8 mouse cellular contexts compared by ENCODE assay signal in the genomic region with DNA sequence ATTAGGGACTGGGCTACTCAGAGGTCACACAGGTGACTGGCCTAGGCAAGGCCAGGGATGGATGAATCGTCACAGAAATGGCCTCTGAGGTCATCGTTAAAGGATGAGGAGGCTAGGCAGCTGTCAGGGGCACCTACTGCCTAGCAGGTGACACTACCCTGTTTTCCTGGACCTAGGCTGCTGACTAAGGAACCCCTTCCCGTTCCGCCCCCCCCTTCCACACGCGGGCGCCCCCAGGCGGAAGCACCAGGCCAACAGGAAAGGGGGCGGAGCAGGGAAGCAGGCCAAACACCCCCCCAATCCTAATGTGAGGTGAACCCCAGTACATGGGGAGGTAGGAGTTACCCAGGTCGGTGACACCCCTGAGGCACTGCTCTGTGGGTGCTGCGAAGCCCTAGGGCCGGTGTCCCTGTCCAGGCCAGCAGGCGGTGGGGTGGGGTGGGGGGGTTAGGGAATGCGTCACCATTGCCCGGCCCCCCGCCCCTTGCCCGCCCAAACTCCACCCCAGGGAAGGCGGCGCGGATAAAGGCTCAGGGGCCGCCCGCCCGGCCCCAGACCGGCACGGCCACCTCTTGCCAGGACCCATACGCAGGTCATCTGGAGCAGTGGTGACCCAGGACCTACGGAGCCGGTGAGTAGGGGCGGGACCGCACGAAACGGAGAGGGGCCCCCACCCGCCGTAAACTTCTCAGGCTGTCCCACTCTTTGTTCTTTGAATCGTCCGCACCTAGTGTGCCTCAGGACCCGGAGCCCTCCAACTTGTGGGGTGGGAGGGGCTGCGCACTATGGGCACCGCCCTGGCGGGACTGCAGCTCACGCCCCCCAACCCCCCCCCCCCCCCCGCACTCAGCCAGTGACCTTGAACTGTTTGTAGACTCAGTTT. TPM values are rescaled to one million over a fixed set of nuclear protein-coding genes. Genes with fewer than 3 reads are reported as not detected.
DNase-seq lines count a peak whose midpoint lies in the region; ATAC-seq and TF ChIP-seq lines count a peak whose summit lies in the region.

Gene Midn (plus strand): TSS at position 554 of the 883 bp plus-strand sequence.

- DNase-seq in ES-E14 (ENCODE audit: low read depth, low spot score) = no peak
- peak; percentile 83 for DNase-seq in brain, embryonic 14.5 days (ENCODE audit: low read depth)
- peak; percentile 77 for DNase-seq in forebrain, embryonic 14.5 days (ENCODE audit: low spot score)
- DNase-seq in heart, postnatal 36 days = peak; percentile 90 to 94
- no peak for DNase-seq in layer of hippocampus, adult 18-20 months (ENCODE audit: low spot score in 2 of 2)
- DNase-seq in lung, embryonic 14.5 days = peak; percentile 87
- DNase-seq in thymus, postnatal 25 days = peak; percentile 82

- H3K9me3 ChIP-seq in ES-E14 (ENCODE audit: control insufficient read depth, insufficient read depth, low read depth, low read length) = no peaks in the 10 kb centered on the region
- H3K9me3 ChIP-seq in forebrain, embryonic 14.5 days (replicated peaks; ENCODE audit: control insufficient read depth, low read length) = no peaks in the 10 kb centered on the region
- no peaks in the 10 kb centered on the region for H3K9me3 ChIP-seq in lung, embryonic 14.5 days (ENCODE audit: low read depth, low read length)
- no peaks in the 10 kb centered on the region for H3K9me3 ChIP-seq in neural tube, embryonic 15.5 days (replicated peaks)

- peak; percentile 35 for ATAC-seq in forebrain, embryonic 14.5 days
- ATAC-seq in lung, embryonic 14.5 days (ENCODE audit: insufficient read depth) = peak; percentile 41
- ATAC-seq in neural tube, embryonic 15.5 days (ENCODE audit: low FRiP score) = peak; percentile 15

- H3K27ac ChIP-seq in ES-E14 (ENCODE audit: insufficient read depth, low read depth, low read length, poor library complexity, severe bottlenecking) = peak within 1 kb of the TSS; percentile 98
- H3K27ac ChIP-seq in forebrain, embryonic 14.5 days (ENCODE audit: low read depth, low read length) = peak within 1 kb of the TSS; percentile 100
- peak within 1 kb of the TSS; percentile 100 for H3K27ac ChIP-seq in lung, embryonic 14.5 days (ENCODE audit: low read depth)
- H3K27ac ChIP-seq in neural tube, embryonic 15.5 days (replicated peaks) = peak within 1 kb of the TSS; percentile 100

- no peaks in the 10 kb centered on the region for H3K27me3 ChIP-seq in forebrain, embryonic 14.5 days (replicated peaks; ENCODE audit: control insufficient read depth, insufficient read depth, low read length)
- H3K27me3 ChIP-seq in lung, embryonic 14.5 days (ENCODE audit: insufficient read depth, low read length) = no peaks in the 10 kb centered on the region
- H3K27me3 ChIP-seq in neural tube, embryonic 15.5 days (replicated peaks) = no peaks in the 10 kb centered on the region

- peak; percentile 53; the same call in 1 of the 2 replicates for TF ChIP-seq CTCF in brain, embryonic 14.5 days (IDR thresholded peaks at IDR 0.05; ENCODE audit: borderline replicate concordance, extremely low read depth, insufficient read depth, insufficient read length)
- TF ChIP-seq CTCF in lung, embryonic 14.5 days (IDR thresholded peaks at IDR 0.05; ENCODE audit: low read depth) = peak; percentile 73

- peak; percentile 49; the same call in 1 of the 2 replicates for TF ChIP-seq POLR2A in brain, embryonic 14.5 days (IDR thresholded peaks at IDR 0.05; ENCODE audit: borderline replicate concordance, extremely low read depth, insufficient read depth, insufficient read length, poor library complexity, severe bottlenecking)

- peaks cover 0 to 36% of the 10 kb centered on the region in 2 experiments; a peak in 3 of 4 replicates for H3K4me1 ChIP-seq in ES-E14 (ENCODE audit: control insufficient read depth in 2 of 2, insufficient read depth in 2 of 2, low read length in 2 of 2, poor library complexity in 1 of 2)
- peaks cover 8% of the 10 kb centered on the region for H3K4me1 ChIP-seq in forebrain, embryonic 14.5 days (ENCODE audit: control insufficient read depth, insufficient read depth, low read length)
- peaks cover 9% of the 10 kb centered on the region; the same call in 1 of the 2 replicates for H3K4me1 ChIP-seq in lung, embryonic 14.5 days (ENCODE audit: insufficient read depth)
- H3K4me1 ChIP-seq in neural tube, embryonic 15.5 days = peaks cover 66% of the 10 kb centered on the region

- peaks cover 46% of the 10 kb centered on the region for H3K36me3 ChIP-seq in ES-E14 (ENCODE audit: control insufficient read depth, insufficient read depth, low read length, poor library complexity, severe bottlenecking)
- H3K36me3 ChIP-seq in forebrain, embryonic 14.5 days (ENCODE audit: control insufficient read depth, insufficient read depth, low read length) = peaks cover 58% of the 10 kb centered on the region
- H3K36me3 ChIP-seq in lung, embryonic 14.5 days (ENCODE audit: insufficient read depth) = peaks cover 65% of the 10 kb centered on the region
- H3K36me3 ChIP-seq in neural tube, embryonic 15.5 days = peaks cover 33% of the 10 kb centered on the region

- 1% methylated on average over 41 of the region's 42 CpGs for WGBS in forebrain, embryonic 14.5 days
- WGBS in lung, embryonic 14.5 days = 1% methylated on average over 29 of the region's 42 CpGs
- WGBS in neural tube, embryonic 15.5 days = under 1% methylated on average over 40 of the region's 42 CpGs

- peak within 1 kb of the TSS; percentile 80 to 83 for H3K4me3 ChIP-seq in ES-E14 (ENCODE audit: insufficient read depth in 1 of 2, low read depth in 1 of 2, low read length in 2 of 2, poor library complexity in 1 of 2, severe bottlenecking in 1 of 2)
- H3K4me3 ChIP-seq in forebrain, embryonic 14.5 days (ENCODE audit: low read depth, low read length) = peak within 1 kb of the TSS; percentile 100
- H3K4me3 ChIP-seq in lung, embryonic 14.5 days (ENCODE audit: low read depth, low read length) = peak within 1 kb of the TSS; percentile 99
- peak within 1 kb of the TSS; percentile 93 for H3K4me3 ChIP-seq in neural tube, embryonic 15.5 days (replicated peaks)

- H3K9ac ChIP-seq in ES-E14 (ENCODE audit: insufficient read depth, low read depth, low read length, poor library complexity, severe bottlenecking) = peak within 1 kb of the TSS; percentile 93
- peak within 1 kb of the TSS; percentile 99 for H3K9ac ChIP-seq in forebrain, embryonic 14.5 days (ENCODE audit: low read length)
- H3K9ac ChIP-seq in lung, embryonic 14.5 days = peak within 1 kb of the TSS; percentile 96
- H3K9ac ChIP-seq in neural tube, embryonic 15.5 days (replicated peaks) = peak within 1 kb of the TSS; percentile 96

- intact Hi-C loops in heart, postnatal 36 days (cut with DNase I) = loop anchor here (1.0 kb wide), 1 partner anchor 17 kb away; the partner anchor contains the start of gene Cirbp

- in situ Hi-C loops in ES-E14 (cut with MboI; ENCODE audit: low sequenced_read_pairs in 2 of 2, unreplicated experiment in 2 of 2) = no loop called here

- H3K4me2 ChIP-seq in forebrain, embryonic 14.5 days (ENCODE audit: low read length) = peak within 1 kb of the TSS; percentile 64
- peak within 1 kb of the TSS; percentile 63 for H3K4me2 ChIP-seq in lung, embryonic 14.5 days
- peak within 1 kb of the TSS; percentile 94 for H3K4me2 ChIP-seq in neural tube, embryonic 15.5 days

TF ChIP-seq in ES-E14, 5 proteins besides CTCF, POLR2A, EP300 and RAD21:
- TF ChIP-seq MAFK (IDR thresholded peaks at IDR 0.05; ENCODE audit: insufficient read depth, low read depth, low read length) (peak; percentile 67; the same call in 1 of the 2 replicates), HCFC1 (IDR thresholded peaks at IDR 0.05; ENCODE audit: borderline replicate concordance, insufficient read depth, low read length) (no peak), CHD2 (IDR thresholded peaks at IDR 0.05; ENCODE audit: low read depth, low read length) (no peak), ZNF384 (IDR thresholded peaks at IDR 0.05; ENCODE audit: low read depth, low read length) (no peak), ZC3H11A (IDR thresholded peaks at IDR 0.05; ENCODE audit: borderline replicate concordance, low read depth, low read length) (no peak)

RNA-seq across cellular contexts. Expression of gene Midn, which starts in this region (rescaled TPM):
- total RNA-seq in ES-E14 (2012; rRNA removed) = 38.3 and 42.6 TPM in 2 replicates
- 177 and 213 TPM in 2 replicates for polyA plus RNA-seq in brain, embryonic 14.5 days (2012; rRNA removed)
- polyA plus RNA-seq in forebrain, embryonic 14.5 days (2014; fragmentation: Nextera tagmentation; extraction: Ambion mirVana) = 67.0 and 73.6 TPM in 2 replicates
- 100 to 1,000 TPM in 1 of 2 experiments, 10 to 100 TPM in 1; 99.9 to 117 TPM for total RNA-seq in heart, postnatal 36 days (2021)
- 10 to 100 TPM; 59.4 to 68.4 TPM for total RNA-seq in layer of hippocampus, adult 18-20 months (2021)
- polyA plus RNA-seq in lung, embryonic 14.5 days (2014; fragmentation: Nextera tagmentation; extraction: Ambion mirVana) = 32.6 and 34.2 TPM in 2 replicates
- 19.4 and 20.5 TPM in 2 replicates for polyA plus RNA-seq in neural tube, embryonic 15.5 days (2015; fragmentation: Nextera tagmentation; extraction: Ambion mirVana)

Comparison
In these comparisons a context has a peak if more than half of its experiments do, and no peak if none do; other contexts are left out.
1. DNase-seq: peak in brain, embryonic 14.5 days (single experiment), forebrain, embryonic 14.5 days (single experiment), heart, postnatal 36 days (2 of 2), lung, embryonic 14.5 days (single experiment) and thymus, postnatal 25 days (single experiment); none in ES-E14 (single experiment) and layer of hippocampus, adult 18-20 months (0 of 2).
2. Peak in every context shown above with its lines, with median percentiles within 50 percentile points of each other: H3K27ac ChIP-seq, H3K4me3 ChIP-seq, H3K9ac ChIP-seq, ATAC-seq and H3K4me2 ChIP-seq.